Mouse (Mus musculus) liver, embryonic 13.5 days (tissue): ENCODE data around the gene Slc38a6. TPM values are rescaled to one million over a fixed set of nuclear protein-coding genes. Genes with fewer than 3 reads are reported as not detected.

ENCODE experiments used
- ATAC-seq: fragments of 200-750 bp; cut with Nextera tagmentation; 2 replicates; pipeline ENCODE4 v1.8.0; 2017; ENCODE audit warnings: low read depth, mild to moderate bottlenecking, moderate number of reproducible peaks, moderate library complexity
- DNase-seq: peaks from one replicate; pipeline ENCODE4 v3.0.0; 2022
- H3K27ac ChIP-seq: fragments of 300-500 bp; sonication (generic); 2 replicates; pipeline ENCODE4 v1.5.1; 2015; ENCODE audit warnings: moderate library complexity, mild to moderate bottlenecking, inconsistent platforms
- H3K27me3 ChIP-seq: fragments of 300-500 bp; sonication (generic); 2 replicates; pipeline ENCODE4 v1.6.1; 2015; ENCODE audit warnings: mild to moderate bottlenecking, inconsistent platforms
- H3K36me3 ChIP-seq: fragments of 300-500 bp; sonication (generic); 2 replicates; pipeline ENCODE4 v1.6.1; 2015; ENCODE audit warnings: mild to moderate bottlenecking, inconsistent platforms
- H3K4me1 ChIP-seq: fragments of 300-500 bp; sonication (generic); replicated peaks from 2 replicates; pipeline ENCODE4 v1.6.1; 2015; ENCODE audit warnings: inconsistent platforms
- H3K4me2 ChIP-seq: fragments of 300-500 bp; sonication (generic); 2 replicates; pipeline ENCODE4 v1.6.1; 2015; ENCODE audit warnings: inconsistent platforms, mild to moderate bottlenecking, moderate library complexity
- H3K4me3 ChIP-seq: fragments of 300-500 bp; sonication (generic); replicated peaks from 2 replicates; pipeline ENCODE4 v1.5.1; 2015; ENCODE audit warnings: mild to moderate bottlenecking, inconsistent platforms
- H3K9ac ChIP-seq: fragments of 300-500 bp; sonication (generic); 2 replicates; pipeline ENCODE4 v1.6.1; 2015; ENCODE audit warnings: mild to moderate bottlenecking, inconsistent platforms
- H3K9me3 ChIP-seq: fragments of 300-500 bp; sonication (generic); replicated peaks from 2 replicates; pipeline ENCODE4 v1.6.1; 2016; ENCODE audit warnings: inconsistent platforms
- WGBS: fragments of 180-500 bp; shearing (Covaris S2); methylation state at CpG from one replicate; pipeline ENCODE4 v1.1.7; 2015; ENCODE audit not compliant: insufficient replicate concordance; 5-methylcytosine and 5-hydroxymethylcytosine counted together
- polyA plus RNA-seq: library from polyadenylated mRNA; unstranded; fragments of >200 nt; fragmentation: Nextera tagmentation; extraction: Ambion mirVana; gene quantifications from 2 replicates; pipeline ENCODE4 v1.2.1, GENCODE M21; 2015

Gene Slc38a6
- polyA plus RNA-seq, 1 experiment from 2014 or later, result 2.6 TPM

GRCm38 (mm10) chr12:73393881-73394291, 107.3 kb downstream of the Slc38a6 start:
- H3K27ac ChIP-seq, result no peak overlapping the region

GRCm38 (mm10) chr12:73394571-73394970, 108.0 kb downstream of the Slc38a6 start:
- Histone ChIP-seq H3K9ac (no peak overlapping the region), H3K27ac (no peak overlapping the region), H3K9me3 (no peaks in the 10 kb centered on the region), H3K27me3 (no peaks in the 10 kb centered on the region), H3K4me3 (no peak overlapping the region), H3K36me3 (no peaks in the 10 kb centered on the region), H3K4me2 (no peak overlapping the region), H3K4me1 (peaks cover 8% of the 10 kb centered on the region; the same call in 1 of the 2 replicates)
- DNase-seq (no peak), ATAC-seq (no peak)
- 69% methylated on average over 5 of the region's 5 CpGs for WGBS

More at GRCm38 (mm10) chr12:73393881-73394291, 107.3 kb downstream of the Slc38a6 start:
- no peak for DNase-seq
- Histone ChIP-seq H3K36me3 (no peaks in the 10 kb centered on the region), H3K4me3 (no peak overlapping the region), H3K4me1 (peaks cover 8% of the 10 kb centered on the region; the same call in 1 of the 2 replicates), H3K4me2 (no peak overlapping the region), H3K27me3 (no peaks in the 10 kb centered on the region), H3K9ac (no peak overlapping the region), H3K9me3 (no peaks in the 10 kb centered on the region)
- no peak for ATAC-seq
- WGBS, result 62% methylated on average over 6 of the region's 6 CpGs

GRCm38 (mm10) chr12:73399426-73399825, 112.8 kb downstream of the Slc38a6 start:
- Histone ChIP-seq H3K9me3 (no peaks in the 10 kb centered on the region), H3K27ac (no peak overlapping the region), H3K4me1 (no peaks in the 10 kb centered on the region), H3K4me2 (no peak overlapping the region), H3K27me3 (no peaks in the 10 kb centered on the region), H3K4me3 (no peak overlapping the region), H3K36me3 (no peaks in the 10 kb centered on the region), H3K9ac (no peak overlapping the region)
- WGBS, result 57% methylated on average over 4 of the region's 4 CpGs
- ATAC-seq (no peak), DNase-seq (no peak)

- Histone ChIP-seq H3K9me3 (no peaks in the 10 kb centered on the region), H3K9ac (no peak overlapping the region), H3K4me2 (no peak overlapping the region), H3K27ac (no peak overlapping the region), H3K4me1 (no peaks in the 10 kb centered on the region), H3K4me3 (no peak overlapping the region), H3K36me3 (no peaks in the 10 kb centered on the region), H3K27me3 (no peaks in the 10 kb centered on the region)
- no peak for DNase-seq
- ATAC-seq, result no peak
- 64% methylated on average over 4 of the region's 4 CpGs for WGBS
These were observed 114.0 kb downstream of the Slc38a6 start for GRCm38 (mm10) chr12:73400481-73401025.

GRCm38 (mm10) chr12:73401520-73402130, 115.0 kb downstream of the Slc38a6 start:
- Histone ChIP-seq H3K9me3 (no peaks in the 10 kb centered on the region), H3K27ac (no peak overlapping the region), H3K4me2 (no peak overlapping the region), H3K4me1 (no peaks in the 10 kb centered on the region), H3K27me3 (no peaks in the 10 kb centered on the region), H3K36me3 (no peaks in the 10 kb centered on the region), H3K4me3 (no peak overlapping the region), H3K9ac (no peak overlapping the region)
- 44% methylated on average over 3 of the region's 3 CpGs for WGBS
- DNase-seq (no peak), ATAC-seq (no peak)

- WGBS, result 62% methylated on average over 5 of the region's 5 CpGs
- Histone ChIP-seq H3K27me3 (no peaks in the 10 kb centered on the region), H3K4me1 (no peaks in the 10 kb centered on the region), H3K9me3 (no peaks in the 10 kb centered on the region), H3K4me3 (no peak overlapping the region), H3K4me2 (no peak overlapping the region), H3K9ac (no peak overlapping the region), H3K36me3 (no peaks in the 10 kb centered on the region), H3K27ac (no peak overlapping the region)
- DNase-seq, result no peak
- no peak for ATAC-seq
These were observed 115.6 kb downstream of the Slc38a6 start for GRCm38 (mm10) chr12:73402137-73402712.

GRCm38 (mm10) chr12:73402851-73403665, 116.5 kb downstream of the Slc38a6 start:
- H3K27me3 ChIP-seq, result no peaks in the 10 kb centered on the region
- no peak overlapping the region for H3K4me2 ChIP-seq
- no peaks in the 10 kb centered on the region for H3K9me3 ChIP-seq
- no peak overlapping the region for H3K4me3 ChIP-seq
- no peak overlapping the region for H3K27ac ChIP-seq
- no peak for DNase-seq
- no peaks in the 10 kb centered on the region for H3K36me3 ChIP-seq
- H3K4me1 ChIP-seq, result no peaks in the 10 kb centered on the region
- no peak overlapping the region for H3K9ac ChIP-seq
- no peak for ATAC-seq
- WGBS, result 67% methylated on average over 11 of the region's 11 CpGs

Other genes with a start within 250 kb of the Slc38a6 start
- gene Six1, start 232.9 kb upstream of the Slc38a6 start, polyA plus RNA-seq, result 0.30 and 0.55 TPM in 2 replicates
- gene Six4, start 173.3 kb upstream of the Slc38a6 start, polyA plus RNA-seq, result 0.05 TPM in 2 replicates
- gene Mnat1, start 163.1 kb upstream of the Slc38a6 start, polyA plus RNA-seq, result 11.9 TPM in 2 replicates
- 11.6 and 12.6 TPM in 2 replicates for gene Trmt5, start 69 bp upstream of the Slc38a6 start, polyA plus RNA-seq